Mouse (Mus musculus) testis, postnatal 10 days (tissue): Measurements from ENCODE around the gene Fam189a1.

Source experiments
- DNase-seq: peaks from one replicate; pipeline ENCODE4 v3.0.0; 2021; ENCODE audit warnings: low spot score

Gene Fam189a1

GRCm38 (mm10) chr7:64819683-64820082 lies 336.7 kb downstream of the Fam189a1 start:
- no peak for DNase-seq

- DNase-seq = no peak
Observed at GRCm38 (mm10) chr7:64808876-64809275, 347.5 kb downstream of the Fam189a1 start.

GRCm38 (mm10) chr7:64805100-64805499 lies 351.3 kb downstream of the Fam189a1 start:
- no peak for DNase-seq

- no peak for DNase-seq
Observed at GRCm38 (mm10) chr7:64795554-64795953, 360.8 kb downstream of the Fam189a1 start.

- DNase-seq = peak; percentile 55
Observed at GRCm38 (mm10) chr7:64792031-64792430, 364.3 kb downstream of the Fam189a1 start.

- no peak for DNase-seq
Observed at GRCm38 (mm10) chr7:64791145-64791544, 365.2 kb downstream of the Fam189a1 start.

- no peak for DNase-seq
Observed at GRCm38 (mm10) chr7:64785040-64785439, 371.3 kb downstream of the Fam189a1 start.

- DNase-seq = no peak
Observed at GRCm38 (mm10) chr7:64779501-64779900, 376.9 kb downstream of the Fam189a1 start.

- DNase-seq = no peak
Observed at GRCm38 (mm10) chr7:64776708-64777489, 379.5 kb downstream of the Fam189a1 start.

- no peak for DNase-seq
Observed at GRCm38 (mm10) chr7:64773465-64773864, 382.9 kb downstream of the Fam189a1 start.

- no peak for DNase-seq
Observed at GRCm38 (mm10) chr7:64770779-64771390, 385.5 kb downstream of the Fam189a1 start.

- no peak for DNase-seq
Observed at GRCm38 (mm10) chr7:64769768-64770167, 386.6 kb downstream of the Fam189a1 start.

- DNase-seq = no peak
Observed at GRCm38 (mm10) chr7:64765595-64765994, 390.8 kb downstream of the Fam189a1 start.

GRCm38 (mm10) chr7:64755141-64755540 lies 401.2 kb downstream of the Fam189a1 start:
- no peak for DNase-seq

- DNase-seq = no peak
Observed at GRCm38 (mm10) chr7:64754161-64754560, 402.2 kb downstream of the Fam189a1 start.

- DNase-seq = no peak
Observed at GRCm38 (mm10) chr7:64753678-64754077, 402.7 kb downstream of the Fam189a1 start.

GRCm38 (mm10) chr7:64752133-64752532 lies 404.2 kb downstream of the Fam189a1 start:
- DNase-seq = no peak

- DNase-seq = peak; percentile 73
Observed at GRCm38 (mm10) chr7:64751465-64751864, 404.9 kb downstream of the Fam189a1 start.

GRCm38 (mm10) chr7:64743610-64744009 lies 412.8 kb downstream of the Fam189a1 start:
- DNase-seq = no peak

- peak; percentile 91 for DNase-seq
Observed at GRCm38 (mm10) chr7:64741333-64742307, 414.8 kb downstream of the Fam189a1 start.

- no peak for DNase-seq
Observed at GRCm38 (mm10) chr7:64739131-64739530, 417.2 kb downstream of the Fam189a1 start.

- peak; percentile 73 for DNase-seq
Observed at GRCm38 (mm10) chr7:64729785-64730184, 426.6 kb downstream of the Fam189a1 start.
